Mouse (Mus musculus) intestine, embryonic 14.5 days (tissue): ENCODE results near the gene Nnmt. TPM values are rescaled to one million over a fixed set of nuclear protein-coding genes. Genes with fewer than 3 reads are reported as not detected.

Experiments
- ATAC-seq: fragments of 200-750 bp; cut with Nextera tagmentation; replicated peaks from 2 replicates; pipeline ENCODE4 v1.8.0; 2017; ENCODE audit warnings: low read depth, moderate number of reproducible peaks, moderate TSS enrichment, moderate library complexity; ENCODE audit not compliant: low FRiP score, low TSS enrichment
- DNase-seq: peaks from one replicate; pipeline ENCODE4 v3.0.0-alpha.2; 2018; ENCODE audit warnings: low spot score
- H3K27ac ChIP-seq: fragments of 300-500 bp; sonication (generic); 2 replicates; pipeline ENCODE4 v1.5.1; 2014; ENCODE audit warnings: low read depth, mild to moderate bottlenecking, control low read depth
- H3K27me3 ChIP-seq: fragments of 300-500 bp; sonication (generic); replicated peaks from 2 replicates; pipeline ENCODE4 v1.6.1; 2014; ENCODE audit warnings: low read length, control low read depth; ENCODE audit not compliant: control insufficient read depth, insufficient read depth
- H3K36me3 ChIP-seq: fragments of 300-500 bp; sonication (generic); 2 replicates; pipeline ENCODE4 v1.6.1; 2014; ENCODE audit warnings: low read length, control low read depth; ENCODE audit not compliant: control insufficient read depth, insufficient read depth
- H3K4me1 ChIP-seq: fragments of 300-500 bp; sonication (generic); replicated peaks from 2 replicates; pipeline ENCODE4 v1.6.1; 2014; ENCODE audit warnings: low read length, control low read depth, mixed read lengths; ENCODE audit not compliant: control insufficient read depth, insufficient read depth
- H3K4me2 ChIP-seq: fragments of 300-500 bp; sonication (generic); 2 replicates; pipeline ENCODE4 v1.6.1; 2014; ENCODE audit warnings: low read length
- H3K4me3 ChIP-seq: fragments of 300-500 bp; sonication (generic); 2 replicates; pipeline ENCODE4 v1.5.1; 2014; ENCODE audit warnings: low read depth, low read length, control low read depth, mixed read lengths
- H3K9ac ChIP-seq: fragments of 300-500 bp; sonication (generic); 2 replicates; pipeline ENCODE4 v1.6.1; 2014; ENCODE audit warnings: mild to moderate bottlenecking, low read length
- H3K9me3 ChIP-seq: fragments of 300-500 bp; sonication (generic); 2 replicates; pipeline ENCODE4 v1.6.1; 2016; ENCODE audit warnings: low read length, control low read depth; ENCODE audit not compliant: control insufficient read depth
- WGBS: fragments of 180-500 bp; shearing (Covaris S2); extraction: QIAGEN DNeasy Blood & Tissue Kit; methylation state at CpG from one replicate; pipeline ENCODE4 v1.1.7; 2014; 5-methylcytosine and 5-hydroxymethylcytosine counted together
- polyA plus RNA-seq: library from polyadenylated mRNA; unstranded; fragments of >200 nt; fragmentation: Nextera tagmentation; extraction: Ambion mirVana; gene quantifications from 2 replicates; pipeline ENCODE4 v1.2.1, GENCODE M21; 2014

Nnmt gene
- polyA plus RNA-seq, 1 experiment from 2014 or later = 2.7 TPM

- no peaks in the 10 kb centered on the region for H3K36me3 ChIP-seq
- peak; percentile 59 for DNase-seq
- no peak for ATAC-seq
- no peak overlapping the region for H3K27ac ChIP-seq
- no peaks in the 10 kb centered on the region for H3K27me3 ChIP-seq
- no peak overlapping the region for H3K9ac ChIP-seq
- H3K4me1 ChIP-seq = no peaks in the 10 kb centered on the region
- no peak overlapping the region for H3K4me2 ChIP-seq
- H3K4me3 ChIP-seq = no peak overlapping the region
- WGBS = 26% methylated on average over 4 of the region's 4 CpGs
- no peaks in the 10 kb centered on the region for H3K9me3 ChIP-seq
Observed at GRCm38 (mm10) chr9:48559482-48560139, 45.3 kb downstream of the Nnmt start.

DNA sequence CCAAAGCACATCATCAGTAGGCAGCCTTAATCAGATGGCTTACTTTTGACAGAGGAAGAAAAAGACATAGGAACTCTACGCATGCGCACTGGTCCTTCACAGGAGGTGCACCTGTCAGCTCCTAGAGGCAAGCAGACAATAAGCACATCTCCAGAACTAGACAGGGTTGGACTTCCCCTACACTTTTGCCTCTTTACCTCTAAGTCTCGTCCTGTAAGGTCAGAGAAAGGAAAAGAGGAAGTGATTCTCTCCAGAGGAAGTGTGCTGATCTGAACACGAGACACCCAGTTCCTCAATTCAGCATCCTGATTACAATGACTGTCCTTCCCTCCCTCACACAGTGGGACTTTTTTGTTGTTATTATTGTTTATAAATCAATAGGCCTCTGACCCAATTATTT lies 46.3 kb downstream of the Nnmt start:
- 73% methylated on average over 4 of the region's 4 CpGs for WGBS
- no peaks in the 10 kb centered on the region for H3K4me1 ChIP-seq

DNA sequence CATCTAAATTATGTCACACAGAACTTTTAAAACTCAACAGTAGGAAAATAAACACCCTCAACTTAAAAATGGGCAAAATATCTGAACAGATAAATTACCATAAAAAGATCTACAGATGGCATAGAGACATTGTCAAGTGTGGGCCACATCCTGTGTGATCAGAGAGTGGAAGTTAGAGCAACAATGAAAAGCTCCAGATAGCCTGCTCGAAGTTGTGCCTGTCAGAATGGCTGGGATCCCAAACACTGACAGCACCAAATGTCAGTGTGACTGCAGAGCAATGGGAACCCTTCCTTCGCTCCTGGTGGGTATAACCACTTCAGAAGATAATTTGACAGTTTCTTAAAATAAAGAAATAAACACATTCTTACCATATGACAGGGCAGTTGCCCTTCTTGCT lies 55.9 kb downstream of the Nnmt start:
- no peak overlapping the region for H3K4me2 ChIP-seq
- no peak for DNase-seq
- H3K9ac ChIP-seq = no peak overlapping the region
- no peak for ATAC-seq
- no peaks in the 10 kb centered on the region for H3K4me1 ChIP-seq
- no peak overlapping the region for H3K4me3 ChIP-seq
- no peak overlapping the region for H3K27ac ChIP-seq
- no peaks in the 10 kb centered on the region for H3K27me3 ChIP-seq
- H3K36me3 ChIP-seq = no peaks in the 10 kb centered on the region
- 78% methylated on average over 2 of the region's 2 CpGs for WGBS
- no peaks in the 10 kb centered on the region for H3K9me3 ChIP-seq

More for the DNA sequence above, 46.3 kb downstream of the Nnmt start:
- Histone ChIP-seq H3K36me3 (no peaks in the 10 kb centered on the region), H3K27me3 (no peaks in the 10 kb centered on the region), H3K9ac (no peak overlapping the region), H3K4me2 (no peak overlapping the region), H3K27ac (no peak overlapping the region), H3K4me3 (no peak overlapping the region), H3K9me3 (no peaks in the 10 kb centered on the region)
- DNase-seq (no peak), ATAC-seq (no peak)

DNA sequence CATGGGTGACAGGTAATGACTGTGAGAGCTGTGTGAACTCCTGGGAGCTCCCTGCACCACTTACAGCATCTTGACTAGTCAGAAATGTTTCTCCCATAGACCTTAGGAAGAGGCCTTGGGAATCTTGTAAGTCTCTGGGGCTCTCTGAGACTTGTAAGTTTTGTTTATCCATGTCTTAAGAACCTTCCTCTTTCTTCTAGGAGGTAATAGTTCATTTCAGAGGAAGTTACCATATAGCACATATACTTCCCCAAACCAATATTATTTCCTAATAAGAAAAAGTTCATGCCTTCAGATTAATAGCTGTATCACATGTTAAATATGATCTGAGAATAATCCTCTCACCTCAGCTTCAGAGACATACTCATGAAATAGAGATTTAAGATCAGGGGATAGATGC lies 57.7 kb downstream of the Nnmt start:
- peaks cover 9% of the 10 kb centered on the region; the same call in 1 of the 2 replicates for H3K9me3 ChIP-seq
- no peaks in the 10 kb centered on the region for H3K27me3 ChIP-seq
- no peak overlapping the region for H3K27ac ChIP-seq
- H3K36me3 ChIP-seq = no peaks in the 10 kb centered on the region
- no peak overlapping the region for H3K9ac ChIP-seq
- no peak overlapping the region for H3K4me2 ChIP-seq
- ATAC-seq (no peak), DNase-seq (no peak)
- no peaks in the 10 kb centered on the region for H3K4me1 ChIP-seq
- no peak overlapping the region for H3K4me3 ChIP-seq

Other genes with a start within 250 kb of the Nnmt start
- 85.7 and 90.9 TPM in 2 replicates for gene Rexo2, start 124.5 kb downstream of the Nnmt start, polyA plus RNA-seq
- 109 and 121 TPM in 2 replicates for gene Rbm7, start 109.9 kb downstream of the Nnmt start, polyA plus RNA-seq
- gene Gm5617, start 109.7 kb downstream of the Nnmt start, polyA plus RNA-seq = 32.1 and 32.6 TPM in 2 replicates
- 2.4 and 3.4 TPM in 2 replicates for gene Zbtb16, start 231.1 kb upstream of the Nnmt start, polyA plus RNA-seq